Mouse (Mus musculus): ENCODE results near the gene Rbms1. TPM values are rescaled to one million over a fixed set of nuclear protein-coding genes. Genes with fewer than 3 reads are reported as not detected.
A peak's percentile ranks its signal among the peaks of the same experiment; 100 is the strongest.

Gene Rbms1
- polyA plus RNA-seq, 1 experiment: 252 TPM

DNA sequence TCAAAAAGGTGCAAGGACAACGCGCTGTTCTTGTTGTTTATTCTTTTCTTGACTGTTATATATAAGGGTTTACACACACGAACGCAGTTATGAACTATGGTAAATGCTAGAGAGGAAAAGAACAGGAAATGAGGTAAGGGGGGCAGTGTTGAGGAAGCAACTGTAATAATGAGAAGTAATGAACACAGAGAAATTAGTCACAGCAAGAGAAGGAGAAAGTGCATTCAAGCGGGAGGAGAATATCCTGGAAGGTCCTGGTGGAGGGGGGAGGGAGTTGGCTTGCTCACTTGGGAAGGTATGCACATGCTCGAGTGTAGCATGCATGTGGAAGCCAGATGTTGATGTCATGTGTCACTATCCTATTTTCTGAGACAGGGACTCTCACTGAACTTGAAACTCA is 39.9 kb downstream of the Rbms1 start:
- Histone ChIP-seq H3K4me1 (ENCODE audit: control insufficient read depth, insufficient read depth, low read length) (peaks cover 42% of the 10 kb centered on the region), H3K4me3 (replicated peaks; ENCODE audit: extremely low read depth, low read depth, low read length) (no peak overlapping the region)
- no peak for DNase-seq
- TF ChIP-seq POLR2A (IDR thresholded peaks at IDR 0.05; ENCODE audit: borderline replicate concordance, extremely low read depth, low read depth, low read length) (no peak), CTCF (IDR thresholded peaks at IDR 0.05; ENCODE audit: insufficient read depth, low read length) (no peak)
- 8% methylated on average over 6 of the region's 6 CpGs for WGBS

DNA sequence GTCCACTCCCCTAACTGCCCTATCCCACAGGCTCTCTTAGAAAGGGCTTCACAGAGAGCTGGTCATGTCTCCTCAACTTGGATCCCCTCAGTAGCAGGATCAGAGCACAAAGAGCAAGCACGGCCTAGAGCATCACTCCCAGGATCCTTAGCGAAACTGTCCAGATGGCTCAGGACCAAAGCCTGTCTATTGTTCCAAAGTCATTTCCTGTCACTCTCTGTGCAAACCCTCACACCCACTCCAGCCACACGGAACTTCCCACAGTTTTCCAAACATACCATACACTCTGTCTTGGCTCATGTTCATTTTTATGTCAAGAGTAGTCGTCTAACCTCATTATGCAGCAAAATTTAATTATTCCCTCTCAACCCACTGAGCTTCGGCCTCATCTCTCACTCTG is 40.6 kb downstream of the Rbms1 start:
- no peak for DNase-seq
- TF ChIP-seq POLR2A (IDR thresholded peaks at IDR 0.05; ENCODE audit: borderline replicate concordance, extremely low read depth, low read depth, low read length) (no peak), CTCF (IDR thresholded peaks at IDR 0.05; ENCODE audit: insufficient read depth, low read length) (no peak)
- Histone ChIP-seq H3K4me3 (replicated peaks; ENCODE audit: extremely low read depth, low read depth, low read length) (no peak overlapping the region), H3K4me1 (ENCODE audit: control insufficient read depth, insufficient read depth, low read length) (peaks cover 44% of the 10 kb centered on the region)
- WGBS: 14% methylated on average over 5 of the region's 5 CpGs

DNA sequence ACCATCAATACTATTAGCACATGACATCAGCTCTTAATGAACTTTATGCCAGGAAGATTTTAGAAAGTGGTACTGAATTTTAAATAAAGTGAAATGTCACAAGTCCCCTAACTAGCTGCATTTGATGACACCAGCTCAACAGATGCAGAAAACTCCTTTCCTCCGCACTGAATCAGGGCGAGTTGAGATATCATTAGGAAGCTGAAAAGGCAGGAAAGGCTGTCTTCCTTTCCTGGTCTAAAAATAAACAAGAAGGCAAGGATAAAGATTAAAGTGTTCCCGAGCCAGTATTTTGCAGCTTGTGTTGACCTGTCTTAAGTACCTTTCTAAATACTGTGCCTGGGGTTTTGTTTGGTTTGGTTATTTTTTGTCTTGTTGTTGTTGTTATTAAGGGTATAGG is 42.9 kb downstream of the Rbms1 start:
- peaks cover 40% of the 10 kb centered on the region for H3K4me1 ChIP-seq (ENCODE audit: control insufficient read depth, insufficient read depth, low read length)
- no peak for DNase-seq
- no peak overlapping the region for H3K4me3 ChIP-seq (replicated peaks; ENCODE audit: extremely low read depth, low read depth, low read length)
- no peak for TF ChIP-seq CTCF (IDR thresholded peaks at IDR 0.05; ENCODE audit: insufficient read depth, low read length)
- TF ChIP-seq POLR2A (IDR thresholded peaks at IDR 0.05; ENCODE audit: borderline replicate concordance, extremely low read depth, low read depth, low read length): no peak
- WGBS: 25% methylated on average over 3 of the region's 3 CpGs

DNA sequence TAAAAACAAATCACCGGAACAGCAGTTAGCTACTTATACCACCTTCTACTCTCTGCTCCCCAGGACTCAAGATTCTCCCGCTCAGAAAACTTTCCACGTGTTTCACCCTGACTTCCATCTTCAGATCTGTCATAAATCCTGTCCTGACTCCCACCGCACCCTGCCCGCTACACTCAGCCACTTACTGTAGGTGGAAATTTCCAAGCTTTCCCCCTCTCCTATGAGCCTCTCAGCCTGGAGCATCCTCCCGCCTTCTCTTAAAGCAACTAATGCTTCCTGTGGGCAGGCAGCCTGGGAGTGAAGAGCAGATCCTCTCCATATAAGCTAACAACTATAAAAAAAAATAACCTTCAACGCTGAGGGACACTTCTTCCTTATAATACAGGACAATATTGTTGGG is 44.6 kb downstream of the Rbms1 start:
- WGBS: 47% methylated on average over 7 of the region's 7 CpGs
- H3K4me3 ChIP-seq (replicated peaks; ENCODE audit: extremely low read depth, low read depth, low read length): no peak overlapping the region
- DNase-seq: no peak
- no peak for TF ChIP-seq POLR2A (IDR thresholded peaks at IDR 0.05; ENCODE audit: borderline replicate concordance, extremely low read depth, low read depth, low read length)
- H3K4me1 ChIP-seq (ENCODE audit: control insufficient read depth, insufficient read depth, low read length): peaks cover 32% of the 10 kb centered on the region

DNA sequence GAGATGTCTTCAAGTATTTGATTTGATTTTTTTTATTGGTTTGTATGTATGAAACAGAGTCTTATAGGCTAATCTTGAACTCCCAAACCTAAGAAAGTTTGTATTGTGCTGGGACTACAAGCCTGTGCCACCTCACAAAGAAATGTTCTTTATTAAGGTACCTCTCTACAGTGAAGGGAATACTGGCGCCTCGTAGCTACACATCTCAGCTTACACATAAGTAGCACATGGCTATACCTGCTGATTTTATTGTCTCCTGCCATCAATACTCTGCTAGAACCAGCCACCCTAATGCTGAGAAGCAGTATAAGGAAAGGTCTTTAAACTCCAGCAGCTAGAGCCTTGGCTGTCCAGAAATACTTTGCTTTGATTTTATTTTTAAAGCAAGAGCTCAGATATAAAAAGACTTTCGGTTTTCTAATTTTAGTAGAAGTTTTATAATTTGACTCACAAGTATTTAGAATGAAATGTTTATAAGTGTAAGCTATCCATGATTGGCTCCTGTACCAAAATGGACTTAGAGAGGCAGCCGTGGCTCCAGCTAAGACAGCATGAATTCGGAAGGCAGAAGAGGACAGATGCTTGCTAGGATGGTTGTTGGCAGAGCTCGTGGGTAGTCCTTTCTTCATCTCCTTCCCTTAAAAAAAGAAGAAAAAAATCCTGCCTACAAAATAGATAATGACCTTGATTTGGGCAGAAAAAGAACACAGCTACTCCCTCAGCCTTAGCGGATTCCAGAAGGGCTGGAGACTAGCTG is 48.3 kb downstream of the Rbms1 start:
- Histone ChIP-seq H3K4me3 (replicated peaks; ENCODE audit: extremely low read depth, low read depth, low read length) (no peak overlapping the region), H3K4me1 (ENCODE audit: control insufficient read depth, insufficient read depth, low read length) (peaks cover 28% of the 10 kb centered on the region)
- 69% methylated on average over 7 of the region's 7 CpGs for WGBS
- no peak for DNase-seq
- TF ChIP-seq CTCF (IDR thresholded peaks at IDR 0.05; ENCODE audit: insufficient read depth, low read length): no peak
- no peak for TF ChIP-seq POLR2A (IDR thresholded peaks at IDR 0.05; ENCODE audit: borderline replicate concordance, extremely low read depth, low read depth, low read length)

DNA sequence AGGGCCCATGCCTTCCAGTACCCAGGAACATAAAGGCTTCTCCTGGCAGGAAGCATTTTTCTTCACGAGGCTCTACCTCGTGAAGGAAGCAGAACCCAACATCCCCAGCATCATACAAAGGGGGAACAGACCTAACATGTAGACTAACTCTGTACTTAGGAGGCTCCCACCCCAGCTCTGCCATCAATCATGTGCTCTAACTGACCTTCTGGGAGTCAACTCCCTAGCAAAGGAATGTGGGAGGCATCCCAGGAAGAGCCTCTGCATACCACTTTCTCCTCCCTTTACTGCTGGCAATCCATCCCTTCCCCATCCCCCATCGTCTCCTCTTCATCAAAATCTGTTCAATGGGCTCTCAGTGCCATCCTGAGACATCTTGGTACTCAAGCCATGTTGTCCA is 49.7 kb downstream of the Rbms1 start:
- H3K4me1 ChIP-seq (ENCODE audit: control insufficient read depth, insufficient read depth, low read length): peaks cover 15% of the 10 kb centered on the region
- 62% methylated on average over 3 of the region's 3 CpGs for WGBS

DNA sequence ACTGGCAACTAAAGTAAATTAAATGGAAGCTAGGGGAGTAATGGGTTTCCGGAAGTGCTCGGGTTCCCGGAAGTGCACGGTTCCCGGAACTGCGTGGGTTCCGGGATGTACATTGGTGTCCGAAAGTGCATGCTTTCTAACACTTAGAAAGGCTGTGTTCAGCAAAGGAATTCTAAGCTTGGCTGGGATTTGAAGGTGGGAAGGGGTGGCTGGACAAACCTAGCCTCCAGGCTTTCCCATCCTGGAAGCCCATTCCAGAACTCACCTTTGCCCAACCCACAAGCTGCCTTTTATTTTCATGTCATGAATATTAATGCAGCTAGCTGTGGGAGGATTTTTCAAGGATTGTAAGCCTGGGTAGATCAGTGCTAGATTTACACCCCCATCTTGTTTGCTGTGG is 51.3 kb downstream of the Rbms1 start:
- no peak for DNase-seq
- H3K4me1 ChIP-seq (ENCODE audit: control insufficient read depth, insufficient read depth, low read length): peaks cover 10% of the 10 kb centered on the region
- no peak overlapping the region for H3K4me3 ChIP-seq (replicated peaks; ENCODE audit: extremely low read depth, low read depth, low read length)
- 62% methylated on average over 8 of the region's 8 CpGs for WGBS
- TF ChIP-seq CTCF (IDR thresholded peaks at IDR 0.05; ENCODE audit: insufficient read depth, low read length): no peak

More for the DNA sequence above, 49.7 kb downstream of the Rbms1 start:
- DNase-seq: no peak
- no peak overlapping the region for H3K4me3 ChIP-seq (replicated peaks; ENCODE audit: extremely low read depth, low read depth, low read length)
- TF ChIP-seq POLR2A (IDR thresholded peaks at IDR 0.05; ENCODE audit: borderline replicate concordance, extremely low read depth, low read depth, low read length) (no peak), CTCF (IDR thresholded peaks at IDR 0.05; ENCODE audit: insufficient read depth, low read length) (no peak)

DNA sequence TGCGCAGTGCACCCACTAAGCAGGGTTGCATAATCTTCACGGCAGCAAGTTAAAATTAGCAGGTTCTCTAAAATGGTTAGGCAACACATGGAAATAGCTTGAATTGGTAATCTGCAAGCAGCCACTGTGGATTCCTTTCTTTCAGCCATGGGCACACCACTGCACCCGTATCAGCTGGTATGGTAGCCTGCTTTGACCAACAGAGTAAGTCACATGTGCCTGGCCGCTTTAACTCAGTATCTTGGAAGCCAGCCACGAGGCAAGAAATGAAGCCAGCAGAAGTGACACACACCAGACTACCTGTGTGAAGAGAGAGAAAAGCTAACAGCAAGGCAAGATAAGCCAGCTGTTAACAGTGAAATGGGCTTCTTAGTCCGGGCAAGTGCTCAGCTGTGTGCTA is 52.2 kb downstream of the Rbms1 start:
- 25% methylated on average over 6 of the region's 6 CpGs for WGBS
- peak; percentile 73 for DNase-seq
- Histone ChIP-seq H3K4me3 (replicated peaks; ENCODE audit: extremely low read depth, low read depth, low read length) (peak overlapping the region; percentile 10), H3K4me1 (ENCODE audit: control insufficient read depth, insufficient read depth, low read length) (peaks cover 12% of the 10 kb centered on the region)
- TF ChIP-seq POLR2A (IDR thresholded peaks at IDR 0.05; ENCODE audit: borderline replicate concordance, extremely low read depth, low read depth, low read length) (no peak), CTCF (IDR thresholded peaks at IDR 0.05; ENCODE audit: insufficient read depth, low read length) (no peak)

DNA sequence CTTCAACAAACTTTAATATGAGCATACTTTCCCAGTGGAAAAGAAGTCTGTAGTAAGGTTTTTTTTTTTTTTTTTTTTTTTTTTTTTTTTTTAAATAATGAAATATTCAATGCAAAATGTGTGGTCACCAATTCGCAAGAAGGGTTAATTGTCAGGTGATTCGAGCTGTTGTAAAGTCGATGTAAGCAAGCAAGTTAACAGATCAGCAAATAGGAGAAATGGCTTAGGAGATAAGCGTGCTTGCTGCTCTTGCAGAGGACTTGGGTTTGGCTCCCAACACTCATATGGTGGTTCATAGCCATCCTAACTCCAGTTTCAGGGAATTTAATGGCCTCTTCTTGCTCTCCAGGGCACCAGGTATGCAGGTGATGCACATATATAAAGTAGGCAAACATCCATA is 54.4 kb downstream of the Rbms1 start:
- WGBS: 62% methylated on average over 4 of the region's 4 CpGs
- no peak for DNase-seq
- TF ChIP-seq POLR2A (IDR thresholded peaks at IDR 0.05; ENCODE audit: borderline replicate concordance, extremely low read depth, low read depth, low read length) (no peak), CTCF (IDR thresholded peaks at IDR 0.05; ENCODE audit: insufficient read depth, low read length) (no peak)
- Histone ChIP-seq H3K4me3 (replicated peaks; ENCODE audit: extremely low read depth, low read depth, low read length) (no peak overlapping the region), H3K4me1 (ENCODE audit: control insufficient read depth, insufficient read depth, low read length) (peaks cover 23% of the 10 kb centered on the region)

DNA sequence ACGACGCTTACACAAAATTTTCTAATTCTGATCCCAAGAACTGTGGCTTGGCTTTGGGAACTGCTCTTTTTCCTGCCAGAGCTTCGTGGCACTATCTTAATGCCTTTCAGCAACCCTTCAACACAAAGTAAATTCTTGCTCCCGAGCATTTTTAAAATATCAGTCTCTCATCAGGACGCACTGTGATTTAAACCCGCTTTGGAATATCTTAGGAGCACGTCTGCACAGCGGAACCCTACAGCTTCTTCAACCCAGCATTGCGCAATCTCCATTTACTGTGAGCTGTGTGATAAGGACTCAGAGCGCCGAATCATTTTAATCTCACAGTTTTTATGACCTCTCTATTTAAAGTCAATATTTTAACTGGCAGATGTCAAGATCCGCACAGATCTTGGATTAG is 54.9 kb downstream of the Rbms1 start:
- Histone ChIP-seq H3K4me1 (ENCODE audit: control insufficient read depth, insufficient read depth, low read length) (peaks cover 26% of the 10 kb centered on the region), H3K4me3 (replicated peaks; ENCODE audit: extremely low read depth, low read depth, low read length) (no peak overlapping the region)
- TF ChIP-seq CTCF (IDR thresholded peaks at IDR 0.05; ENCODE audit: insufficient read depth, low read length) (no peak), POLR2A (IDR thresholded peaks at IDR 0.05; ENCODE audit: borderline replicate concordance, extremely low read depth, low read depth, low read length) (no peak)
- WGBS: 53% methylated on average over 12 of the region's 12 CpGs
- DNase-seq: no peak
